Mouse (Mus musculus): ENCODE measurements around the gene Ptpn6. TPM values are rescaled to one million over a fixed set of nuclear protein-coding genes. Genes with fewer than 3 reads are reported as not detected.
"Not testable (repeated sequence)": the region's sequence is repeated elsewhere in the genome, so short reads cannot be mapped to it uniquely, and the experiment has no call there.

The Ptpn6 gene
- polyA plus RNA-seq, 1 experiment from 2014 or later, result 6.0 TPM

DNA sequence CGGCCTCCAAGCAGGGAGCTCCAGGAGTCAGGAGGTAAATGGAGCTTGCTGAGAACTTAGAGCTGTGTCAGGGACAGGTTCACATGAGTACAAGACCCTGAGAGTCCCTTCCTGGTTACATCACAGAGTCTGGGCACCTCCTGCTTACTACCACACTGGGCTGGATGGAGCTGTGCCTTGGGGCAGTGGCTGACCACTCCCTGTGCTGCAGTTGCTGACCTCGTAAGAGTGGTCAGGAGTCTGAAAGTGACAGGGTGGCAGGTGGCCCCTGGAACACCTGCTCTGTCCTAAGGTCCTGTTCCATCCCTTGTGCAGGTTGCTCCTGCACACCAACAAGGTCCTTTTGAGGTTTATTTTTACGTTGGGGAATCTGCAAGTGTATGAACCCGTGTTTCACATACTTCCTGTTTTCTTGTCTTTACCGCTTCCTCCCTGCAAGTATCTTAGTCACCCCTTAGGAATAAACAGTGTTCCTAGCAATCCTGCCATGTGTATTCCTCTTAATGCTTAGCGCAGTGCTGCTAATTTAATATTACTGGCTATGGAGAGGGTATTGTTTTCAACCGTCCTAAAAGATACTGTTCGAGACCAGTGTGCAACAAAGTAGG is 50.3 kb downstream of the Ptpn6 start:
- Histone ChIP-seq H3K27ac (replicated peaks) (no peak overlapping the region), H3K36me3 (no peaks in the 10 kb centered on the region), H3K4me1 (replicated peaks) (0 out of 2 replicates have a peak, but pooled peaks cover 2% of the 10 kb centered on the region), H3K9ac (no peak overlapping the region), H3K4me3 (no peak overlapping the region), H3K27me3 (no peaks in the 10 kb centered on the region), H3K4me2 (no peak overlapping the region), H3K9me3 (no peaks in the 10 kb centered on the region)
- ATAC-seq (ENCODE audit: low read depth), result no peak
- 90% methylated on average over 8 of the region's 8 CpGs for WGBS

- not testable (repeated sequence) for H3K9ac ChIP-seq; H3K4me2 ChIP-seq; H3K27ac ChIP-seq (replicated peaks); H3K9me3 ChIP-seq; H3K27me3 ChIP-seq; H3K36me3 ChIP-seq; H3K4me1 ChIP-seq (replicated peaks); ATAC-seq (ENCODE audit: low read depth); H3K4me3 ChIP-seq
- WGBS, result 77% methylated on average over 1 of the region's 1 CpGs
These were observed 51.9 kb downstream of the Ptpn6 start for GRCm38 (mm10) chr6:124686644-124687043.

GRCm38 (mm10) chr6:124685606-124686386 is 52.7 kb downstream of the Ptpn6 start:
- Histone ChIP-seq H3K4me2 (no peak overlapping the region), H3K9ac (no peak overlapping the region), H3K4me3 (no peak overlapping the region), H3K27me3 (no peaks in the 10 kb centered on the region), H3K27ac (replicated peaks) (no peak overlapping the region), H3K9me3 (no peaks in the 10 kb centered on the region), H3K36me3 (no peaks in the 10 kb centered on the region), H3K4me1 (replicated peaks) (no peaks in the 10 kb centered on the region)
- WGBS, result 74% methylated on average over 12 of the region's 12 CpGs
- ATAC-seq (ENCODE audit: low read depth), result no peak

- no peak for ATAC-seq (ENCODE audit: low read depth)
- 86% methylated on average over 14 of the region's 14 CpGs for WGBS
- Histone ChIP-seq H3K36me3 (no peaks in the 10 kb centered on the region), H3K27me3 (no peaks in the 10 kb centered on the region), H3K9me3 (no peaks in the 10 kb centered on the region), H3K4me2 (no peak overlapping the region), H3K4me3 (no peak overlapping the region), H3K27ac (replicated peaks) (no peak overlapping the region), H3K4me1 (replicated peaks) (no peaks in the 10 kb centered on the region), H3K9ac (no peak overlapping the region)
These were observed 54.7 kb downstream of the Ptpn6 start for GRCm38 (mm10) chr6:124683591-124684417.

GRCm38 (mm10) chr6:124682291-124682690 is 56.2 kb downstream of the Ptpn6 start:
- H3K4me3 ChIP-seq; H3K27me3 ChIP-seq; H3K36me3 ChIP-seq; H3K9ac ChIP-seq; H3K27ac ChIP-seq (replicated peaks); H3K9me3 ChIP-seq; H3K4me2 ChIP-seq; H3K4me1 ChIP-seq (replicated peaks); ATAC-seq (ENCODE audit: low read depth): not testable (repeated sequence)
- WGBS, result 67% methylated on average over 6 of the region's 6 CpGs

- Histone ChIP-seq H3K9ac (no peak overlapping the region), H3K4me1 (replicated peaks) (no peaks in the 10 kb centered on the region), H3K9me3 (no peaks in the 10 kb centered on the region), H3K27me3 (no peaks in the 10 kb centered on the region), H3K36me3 (peaks cover 4% of the 10 kb centered on the region; the same call in 1 of the 2 replicates), H3K4me2 (no peak overlapping the region), H3K27ac (replicated peaks) (no peak overlapping the region), H3K4me3 (no peak overlapping the region)
- no peak for ATAC-seq (ENCODE audit: low read depth)
- 93% methylated on average over 3 of the region's 3 CpGs for WGBS
These were observed 59.0 kb downstream of the Ptpn6 start for GRCm38 (mm10) chr6:124679486-124679885.

- no peak overlapping the region for H3K27ac ChIP-seq (replicated peaks)
- no peak overlapping the region for H3K4me2 ChIP-seq
- no peaks in the 10 kb centered on the region for H3K4me1 ChIP-seq (replicated peaks)
- no peak overlapping the region for H3K9ac ChIP-seq
- no peaks in the 10 kb centered on the region for H3K9me3 ChIP-seq
- no peak overlapping the region for H3K4me3 ChIP-seq
- H3K27me3 ChIP-seq, result no peaks in the 10 kb centered on the region
- WGBS, result 93% methylated on average over 7 of the region's 7 CpGs
- ATAC-seq (ENCODE audit: low read depth), result no peak
- H3K36me3 ChIP-seq, result peaks cover 4% of the 10 kb centered on the region; the same call in 1 of the 2 replicates
These were observed 59.7 kb downstream of the Ptpn6 start for GRCm38 (mm10) chr6:124678769-124679168.

DNA sequence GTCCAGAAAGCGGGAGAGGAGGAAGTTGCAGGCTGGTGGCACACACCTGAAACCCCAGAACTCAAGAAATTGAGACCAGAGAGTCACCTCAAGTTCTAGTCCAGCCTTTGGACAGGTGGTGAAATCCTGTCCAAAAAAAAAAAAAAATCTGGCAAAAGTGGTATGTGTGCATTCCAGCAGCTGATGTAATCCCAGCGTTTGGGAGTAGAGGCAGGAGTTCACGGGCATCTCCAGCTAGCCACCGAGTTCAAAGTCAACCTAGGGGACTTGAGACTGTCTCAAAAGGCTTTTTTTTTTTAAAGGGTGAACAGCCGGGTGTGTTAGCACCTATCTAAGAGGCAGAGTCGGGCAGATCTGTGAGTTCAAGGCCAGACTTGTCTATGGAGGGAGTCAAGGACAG is 62.3 kb downstream of the Ptpn6 start:
- H3K4me3 ChIP-seq, result no peak overlapping the region
- peaks cover 4% of the 10 kb centered on the region; the same call in 1 of the 2 replicates for H3K36me3 ChIP-seq
- no peak for ATAC-seq (ENCODE audit: low read depth)
- 89% methylated on average over 6 of the region's 6 CpGs for WGBS
- H3K9ac ChIP-seq, result no peak overlapping the region
- H3K9me3 ChIP-seq, result no peaks in the 10 kb centered on the region
- no peak overlapping the region for H3K27ac ChIP-seq (replicated peaks)
- no peaks in the 10 kb centered on the region for H3K27me3 ChIP-seq
- no peak overlapping the region for H3K4me2 ChIP-seq
- H3K4me1 ChIP-seq (replicated peaks), result no peaks in the 10 kb centered on the region; the same call in 1 of the 2 replicates

DNA sequence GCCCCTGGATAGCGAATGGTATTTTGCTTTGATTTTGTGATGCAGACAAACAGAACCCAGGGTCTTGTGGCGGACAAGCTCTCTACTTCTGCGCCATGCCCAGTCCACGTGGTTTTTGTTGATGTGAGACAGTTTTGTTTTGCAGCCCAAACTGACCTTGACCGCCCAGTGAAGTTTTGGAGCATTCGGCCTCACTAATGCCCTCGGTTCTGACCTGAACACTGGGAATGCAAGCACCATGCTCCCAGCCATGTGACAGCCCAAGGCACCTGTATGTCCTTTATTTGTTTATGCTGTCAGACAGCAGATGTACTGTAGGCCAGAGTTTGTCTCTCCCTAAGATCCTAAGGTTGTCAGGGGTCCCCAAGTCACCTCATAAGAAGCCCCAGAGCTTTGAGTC is 63.9 kb downstream of the Ptpn6 start:
- no peak overlapping the region for H3K4me2 ChIP-seq
- no peaks in the 10 kb centered on the region for H3K27me3 ChIP-seq
- no peak overlapping the region for H3K4me3 ChIP-seq
- H3K9ac ChIP-seq, result no peak overlapping the region
- no peak for ATAC-seq (ENCODE audit: low read depth)
- no peaks in the 10 kb centered on the region; the same call in 1 of the 2 replicates for H3K4me1 ChIP-seq (replicated peaks)
- no peak overlapping the region for H3K27ac ChIP-seq (replicated peaks)
- peaks cover 4% of the 10 kb centered on the region; the same call in 1 of the 2 replicates for H3K36me3 ChIP-seq
- no peaks in the 10 kb centered on the region for H3K9me3 ChIP-seq
- 95% methylated on average over 7 of the region's 7 CpGs for WGBS

DNA sequence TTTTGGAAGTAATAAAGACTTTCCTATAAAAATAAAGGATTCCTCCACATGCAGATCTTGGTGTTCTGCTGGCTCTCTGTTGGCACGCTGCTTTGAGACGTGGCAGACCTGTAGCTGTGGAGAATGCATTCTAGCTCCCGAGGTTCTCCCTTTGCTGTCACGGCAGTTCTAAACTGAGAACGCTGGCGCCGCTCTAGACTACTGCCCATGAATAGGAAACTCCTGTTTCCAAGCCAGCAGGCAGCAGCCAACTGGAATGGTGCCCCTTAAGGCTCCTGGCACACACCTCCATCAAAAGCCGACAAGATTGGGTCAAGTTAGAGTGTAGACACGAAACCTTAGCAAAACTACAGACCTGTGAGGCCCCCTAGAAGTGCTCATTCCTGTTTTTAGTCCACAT is 64.9 kb downstream of the Ptpn6 start:
- H3K27ac ChIP-seq (replicated peaks), result no peak overlapping the region
- H3K9me3 ChIP-seq, result no peaks in the 10 kb centered on the region
- no peaks in the 10 kb centered on the region; the same call in 1 of the 2 replicates for H3K4me1 ChIP-seq (replicated peaks)
- H3K36me3 ChIP-seq, result peaks cover 4% of the 10 kb centered on the region; the same call in 1 of the 2 replicates
- ATAC-seq (ENCODE audit: low read depth), result no peak
- no peak overlapping the region for H3K4me3 ChIP-seq
- no peak overlapping the region for H3K4me2 ChIP-seq
- H3K27me3 ChIP-seq, result no peaks in the 10 kb centered on the region
- H3K9ac ChIP-seq, result no peak overlapping the region
- 85% methylated on average over 9 of the region's 9 CpGs for WGBS

DNA sequence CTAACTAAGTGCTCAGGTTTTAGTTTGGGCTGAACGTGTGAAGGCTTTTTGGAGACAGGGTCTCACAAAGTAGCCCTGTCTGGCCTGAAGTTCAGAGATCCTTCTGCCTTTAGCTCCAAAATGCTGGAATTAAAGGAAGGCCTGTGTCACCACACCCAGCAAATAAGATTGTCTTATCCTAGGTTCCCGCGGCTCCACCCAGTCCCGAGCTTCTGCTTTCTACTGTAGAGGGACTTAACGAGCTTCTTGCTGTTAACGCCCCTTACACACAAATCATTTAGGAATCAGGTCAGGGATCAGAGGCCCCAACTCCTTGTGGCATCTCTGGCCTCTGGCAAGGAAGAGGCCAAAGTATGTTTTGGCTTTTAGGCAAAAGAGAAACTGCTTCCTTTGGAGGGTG is 66.4 kb downstream of the Ptpn6 start:
- Histone ChIP-seq H3K36me3 (peaks cover 4% of the 10 kb centered on the region; the same call in 1 of the 2 replicates), H3K4me1 (replicated peaks) (no peaks in the 10 kb centered on the region; the same call in 1 of the 2 replicates), H3K27ac (replicated peaks) (no peak overlapping the region), H3K27me3 (no peaks in the 10 kb centered on the region), H3K4me2 (no peak overlapping the region), H3K9ac (no peak overlapping the region), H3K4me3 (no peak overlapping the region), H3K9me3 (no peaks in the 10 kb centered on the region)
- 71% methylated on average over 6 of the region's 6 CpGs for WGBS
- no peak for ATAC-seq (ENCODE audit: low read depth)
